Mouse (Mus musculus): ENCODE measurements around the gene A3galt2.

- TF ChIP-seq POLR2A (IDR thresholded peaks at IDR 0.05; ENCODE audit: control insufficient read depth, low read depth, low read length) (no peak), CTCF (IDR thresholded peaks at IDR 0.05; ENCODE audit: control insufficient read depth, insufficient read depth, insufficient replicate concordance, low read depth, low read length) (no peak)
These were observed 38.5 kb downstream of the A3galt2 start for GRCm38 (mm10) chr4:128793710-128794109.
